Mouse (Mus musculus) stomach, postnatal 0 days (tissue): ENCODE results near the gene Pdp2. TPM values are rescaled to one million over a fixed set of nuclear protein-coding genes. Genes with fewer than 3 reads are reported as not detected.

Experiments used
- ATAC-seq: fragments of 200-750 bp; cut with Nextera tagmentation; 2 replicates; pipeline ENCODE4 v1.8.0; 2017; ENCODE audit not compliant: low FRiP score, low TSS enrichment
- DNase-seq: peaks from one replicate; pipeline ENCODE4 v3.0.0-alpha.2; 2016; ENCODE audit warnings: low spot score
- H3K27ac ChIP-seq: fragments of 300-500 bp; sonication (generic); replicated peaks from 2 replicates; pipeline ENCODE4 v1.5.1; 2014; ENCODE audit warnings: mild to moderate bottlenecking, control low read depth
- H3K27me3 ChIP-seq: fragments of 300-500 bp; sonication (generic); 2 replicates; pipeline ENCODE4 v1.6.1; 2014; ENCODE audit warnings: low read length; ENCODE audit not compliant: control insufficient read depth, insufficient read depth
- H3K36me3 ChIP-seq: fragments of 300-500 bp; sonication (generic); 2 replicates; pipeline ENCODE4 v1.6.1; 2014; ENCODE audit warnings: low read length, mixed read lengths; ENCODE audit not compliant: control insufficient read depth, insufficient read depth
- H3K4me1 ChIP-seq: fragments of 300-500 bp; sonication (generic); replicated peaks from 2 replicates; pipeline ENCODE4 v1.6.1; 2014; ENCODE audit warnings: antibody characterized with exemption; ENCODE audit not compliant: control insufficient read depth, insufficient read depth
- H3K4me2 ChIP-seq: fragments of 300-500 bp; sonication (generic); replicated peaks from 2 replicates; pipeline ENCODE4 v1.6.1; 2014; ENCODE audit warnings: low read depth, mild to moderate bottlenecking, control low read depth, moderate library complexity
- H3K4me3 ChIP-seq: fragments of 300-500 bp; sonication (generic); 2 replicates; pipeline ENCODE4 v1.5.1; 2014; ENCODE audit warnings: low read depth, low read length, control low read depth
- H3K9ac ChIP-seq: fragments of 300-500 bp; sonication (generic); 2 replicates; pipeline ENCODE4 v1.6.1; 2014; ENCODE audit warnings: mild to moderate bottlenecking, low read length, control low read depth, mixed read lengths
- H3K9me3 ChIP-seq: fragments of 300-500 bp; sonication (generic); 2 replicates; pipeline ENCODE4 v1.6.1; 2016; ENCODE audit warnings: low read length; ENCODE audit not compliant: control insufficient read depth
- CTCF ChIP-seq: IDR thresholded peaks from 2 replicates; pipeline ENCODE4 v1.5.1; 2016; ENCODE audit warnings: antibody characterized with exemption, low read depth, mild to moderate bottlenecking, moderate library complexity
- EP300 ChIP-seq: optimal IDR thresholded peaks from 2 replicates; pipeline ENCODE3; 2016; ENCODE audit warnings: antibody characterized with exemption
- WGBS: fragments of 180-500 bp; shearing (Covaris S2); extraction: QIAGEN DNeasy Blood & Tissue Kit; methylation state at CpG from one replicate; pipeline ENCODE4 v1.1.7; 2014; 5-methylcytosine and 5-hydroxymethylcytosine counted together
- polyA plus RNA-seq: library from polyadenylated mRNA; unstranded; fragments of >200 nt; fragmentation: Nextera tagmentation; extraction: Ambion mirVana; gene quantifications from 2 replicates; pipeline ENCODE4 v1.2.1, GENCODE M21; 2015

The Pdp2 gene
- polyA plus RNA-seq, 1 experiment from 2014 or later = 6.2 TPM

DNA sequence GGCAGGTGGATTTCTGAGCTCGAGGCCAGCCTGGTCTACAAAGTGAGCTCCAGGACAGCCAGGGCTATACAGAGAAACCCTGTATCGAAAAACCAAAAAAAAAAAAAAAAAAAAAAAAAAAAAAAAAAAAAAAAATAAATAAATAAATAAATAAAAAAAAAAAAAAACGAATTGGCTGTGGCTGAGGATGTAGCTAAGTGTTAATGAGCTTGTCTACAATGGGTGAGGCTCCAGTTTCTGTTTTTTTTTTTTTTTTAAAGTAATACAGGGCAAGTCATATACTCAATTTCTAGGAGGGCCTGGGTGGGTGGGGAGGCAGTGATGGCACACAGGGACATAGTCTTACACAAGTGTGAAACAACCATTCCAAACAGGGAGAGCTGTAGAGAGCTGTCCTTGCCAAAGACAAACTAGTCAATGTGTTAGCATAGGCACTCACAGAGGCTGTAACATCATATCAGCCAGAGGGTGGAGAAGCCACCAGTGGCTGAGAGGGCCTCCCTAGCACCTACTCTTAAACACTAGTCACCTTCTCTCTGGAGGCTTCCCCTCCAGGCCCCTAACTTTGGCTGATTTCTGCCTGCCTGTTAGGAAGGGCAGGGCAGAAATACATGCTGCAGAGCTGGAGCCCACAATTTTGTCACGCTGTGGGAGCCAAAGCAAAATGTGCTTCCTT lies 36.0 kb downstream of the Pdp2 start:
- no peak for ATAC-seq

DNA sequence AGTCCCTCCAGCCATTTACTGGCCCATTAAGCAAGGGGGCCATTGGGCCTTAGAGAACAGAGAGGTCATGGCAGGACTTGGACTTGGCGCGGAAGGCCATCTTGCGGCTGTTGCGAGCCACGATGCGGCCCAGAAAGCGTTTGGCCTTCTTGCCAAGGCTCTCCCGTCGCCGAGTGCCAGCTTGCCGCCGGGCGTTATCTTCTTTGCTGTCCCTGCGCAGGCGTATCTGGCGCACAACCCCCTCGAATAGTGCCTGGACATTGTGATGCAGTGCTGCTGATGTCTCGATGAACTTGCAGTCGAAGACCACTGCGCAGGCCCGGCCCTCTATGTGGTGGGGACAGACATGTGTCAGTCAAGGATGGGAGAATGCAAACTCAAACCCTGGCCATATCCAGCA lies 37.2 kb downstream of the Pdp2 start:
- Histone ChIP-seq H3K27me3 (no peaks in the 10 kb centered on the region), H3K4me2 (no peak overlapping the region), H3K4me3 (no peak overlapping the region), H3K27ac (no peak overlapping the region), H3K4me1 (0 out of 2 replicates have a peak, but pooled peaks cover 2% of the 10 kb centered on the region), H3K36me3 (no peaks in the 10 kb centered on the region), H3K9ac (no peak overlapping the region), H3K9me3 (no peaks in the 10 kb centered on the region)
- no peak for TF ChIP-seq CTCF
- no peak for TF ChIP-seq EP300
- WGBS = 95% methylated on average over 21 of the region's 21 CpGs
- ATAC-seq (no peak), DNase-seq (no peak)

More for the DNA sequence above, 36.0 kb downstream of the Pdp2 start:
- no peak overlapping the region for H3K4me2 ChIP-seq
- H3K4me1 ChIP-seq = 0 out of 2 replicates have a peak, but pooled peaks cover 2% of the 10 kb centered on the region
- no peaks in the 10 kb centered on the region for H3K27me3 ChIP-seq
- 60% methylated on average over 2 of the region's 4 CpGs for WGBS
- no peaks in the 10 kb centered on the region for H3K9me3 ChIP-seq
- no peak overlapping the region for H3K4me3 ChIP-seq
- no peak overlapping the region for H3K9ac ChIP-seq
- no peak for TF ChIP-seq EP300
- TF ChIP-seq CTCF = no peak
- DNase-seq = no peak
- H3K27ac ChIP-seq = no peak overlapping the region
- no peaks in the 10 kb centered on the region for H3K36me3 ChIP-seq

DNA sequence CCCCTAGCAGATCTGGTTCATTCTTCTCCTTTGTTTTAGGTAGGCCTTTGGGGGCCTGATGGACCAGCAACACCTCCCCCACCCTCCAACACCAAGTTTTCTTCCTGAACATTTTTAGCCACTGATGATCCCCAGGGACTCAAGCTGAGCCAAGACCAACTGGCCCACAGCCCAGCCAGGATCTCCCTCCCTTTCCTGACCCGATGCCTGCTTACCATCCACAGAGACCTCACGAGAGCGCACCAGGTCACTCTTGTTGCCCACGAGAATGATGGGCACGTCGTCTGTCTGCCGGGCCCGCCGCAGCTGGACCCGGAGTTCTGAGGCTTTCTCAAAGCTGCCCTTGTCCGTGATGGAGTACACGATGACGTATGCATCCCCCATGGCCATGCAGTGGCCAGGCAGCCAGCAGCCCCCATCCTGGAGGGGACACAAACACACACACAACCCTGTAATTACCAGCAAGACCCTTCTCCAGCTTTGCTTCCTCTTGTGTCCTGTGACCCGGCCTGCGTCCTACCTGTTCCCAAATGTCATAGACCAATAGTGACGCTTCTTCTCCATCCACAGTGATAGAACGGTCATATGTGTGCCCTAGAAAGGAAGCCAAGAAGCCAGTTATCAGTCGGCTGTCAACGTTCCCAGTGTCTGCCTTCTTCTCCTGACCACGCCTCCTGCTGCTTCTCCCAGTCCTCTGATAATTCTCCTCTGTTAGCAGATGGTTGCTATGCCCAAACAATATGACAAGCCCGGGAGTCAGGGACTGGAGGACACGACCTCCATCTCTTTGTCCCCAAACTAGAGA lies 38.3 kb downstream of the Pdp2 start:
- 60% methylated on average over 22 of the region's 22 CpGs for WGBS
- ATAC-seq (no peak), DNase-seq (no peak)
- Histone ChIP-seq H3K4me3 (0 out of 2 replicates have a peak overlapping the region, but pooled peaks have one; percentile 42), H3K9me3 (no peaks in the 10 kb centered on the region), H3K9ac (no peak overlapping the region), H3K27ac (no peak overlapping the region), H3K4me2 (peak overlapping the region; percentile 58), H3K4me1 (0 out of 2 replicates have a peak, but pooled peaks cover 2% of the 10 kb centered on the region), H3K27me3 (no peaks in the 10 kb centered on the region), H3K36me3 (no peaks in the 10 kb centered on the region)
- TF ChIP-seq EP300 (no peak), CTCF (no peak)

DNA sequence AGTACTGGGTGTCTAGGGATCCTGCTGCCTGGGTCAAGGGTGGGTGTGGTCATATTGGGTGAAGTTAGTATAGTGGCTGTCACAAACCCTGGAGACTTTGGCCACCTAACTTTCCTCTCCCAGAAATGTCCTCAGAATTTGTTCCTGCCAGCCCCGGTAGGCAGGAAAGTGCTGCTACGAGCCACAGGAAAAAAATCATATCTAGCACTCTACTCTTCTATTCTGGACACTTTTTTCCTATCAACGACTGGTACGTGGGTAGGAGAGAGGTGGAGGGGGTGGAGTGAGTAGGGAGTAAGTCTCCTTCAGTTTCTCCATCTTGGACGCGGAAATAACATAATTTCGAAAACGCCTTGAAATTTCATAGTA lies 38.8 kb downstream of the Pdp2 start:
- H3K36me3 ChIP-seq = no peaks in the 10 kb centered on the region
- H3K27ac ChIP-seq = no peak overlapping the region
- H3K27me3 ChIP-seq = no peaks in the 10 kb centered on the region
- 27% methylated on average over 8 of the region's 8 CpGs for WGBS
- 0 out of 2 replicates have a peak, but pooled peaks cover 2% of the 10 kb centered on the region for H3K4me1 ChIP-seq
- H3K9me3 ChIP-seq = no peaks in the 10 kb centered on the region
- no peak for TF ChIP-seq EP300
- no peak for TF ChIP-seq CTCF
- H3K9ac ChIP-seq = no peak overlapping the region; the same call in 1 of the 2 replicates
- DNase-seq (no peak), ATAC-seq (no peak)
- H3K4me2 ChIP-seq = peak overlapping the region; percentile 58
- peak overlapping the region; percentile 42 for H3K4me3 ChIP-seq

DNA sequence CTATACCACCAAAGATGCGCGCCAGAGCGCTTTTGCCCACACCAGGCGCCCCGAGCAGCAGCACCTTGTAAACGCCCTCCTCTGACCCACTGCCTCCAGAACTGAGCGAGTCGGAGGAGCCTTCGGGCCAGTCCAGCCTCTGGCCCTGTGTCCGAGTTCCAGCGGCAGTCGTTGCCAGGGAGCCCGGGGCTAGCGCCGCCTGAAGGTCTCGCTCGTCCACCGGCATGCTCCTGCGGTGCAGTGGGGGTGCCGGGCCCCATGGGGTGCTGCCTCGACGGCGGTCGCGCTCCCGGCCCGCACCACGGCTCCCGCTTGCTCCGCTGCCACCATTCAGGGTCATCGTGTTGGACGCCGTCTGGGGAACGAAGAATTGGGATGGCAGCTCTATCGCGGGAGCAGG lies 39.3 kb downstream of the Pdp2 start:
- Histone ChIP-seq H3K4me2 (peak overlapping the region; percentile 58), H3K9me3 (no peaks in the 10 kb centered on the region), H3K4me1 (0 out of 2 replicates have a peak, but pooled peaks cover 2% of the 10 kb centered on the region), H3K27me3 (no peaks in the 10 kb centered on the region), H3K36me3 (no peaks in the 10 kb centered on the region), H3K4me3 (peak overlapping the region; percentile 42), H3K27ac (peak overlapping the region; percentile 45), H3K9ac (peak overlapping the region; percentile 53)
- peak; percentile 21; the same call in 1 of the 2 replicates for TF ChIP-seq CTCF
- no peak for TF ChIP-seq EP300
- DNase-seq (peak; percentile 44), ATAC-seq (0 out of 2 replicates have a peak, but pooled peaks have one; percentile 17)
- WGBS = under 1% methylated on average over 35 of the region's 36 CpGs
